Mouse (Mus musculus) forebrain, embryonic 14.5 days (tissue): ENCODE data around the gene Cast. TPM values are rescaled to one million over a fixed set of nuclear protein-coding genes. Genes with fewer than 3 reads are reported as not detected.

Source experiments
- ATAC-seq: fragments of 200-750 bp; cut with Nextera tagmentation; 2 replicates; pipeline ENCODE4 v1.8.0; 2017; ENCODE audit warnings: mild to moderate bottlenecking, moderate library complexity
- DNase-seq: peaks from one replicate; pipeline ENCODE4 v3.0.0-alpha.2; 2015; ENCODE audit warnings: low spot score
- H3K27ac ChIP-seq: fragments of 300-500 bp; sonication (generic); 2 replicates; pipeline ENCODE4 v1.5.1; 2014; ENCODE audit warnings: low read depth, mild to moderate bottlenecking, control low read depth, low read length, moderate library complexity
- H3K27me3 ChIP-seq: fragments of 300-500 bp; sonication (generic); replicated peaks from 2 replicates; pipeline ENCODE4 v1.6.1; 2014; ENCODE audit warnings: low read length, control low read depth, mixed read lengths; ENCODE audit not compliant: control insufficient read depth, insufficient read depth
- H3K36me3 ChIP-seq: fragments of 300-500 bp; sonication (generic); 2 replicates; pipeline ENCODE4 v1.6.1; 2014; ENCODE audit warnings: low read length, control low read depth; ENCODE audit not compliant: control insufficient read depth, insufficient read depth
- H3K4me1 ChIP-seq: fragments of 300-500 bp; sonication (generic); 2 replicates; pipeline ENCODE4 v1.6.1; 2014; ENCODE audit warnings: antibody characterized with exemption, low read length, control low read depth; ENCODE audit not compliant: control insufficient read depth, insufficient read depth
- H3K4me2 ChIP-seq: fragments of 300-500 bp; sonication (generic); 2 replicates; pipeline ENCODE4 v1.6.1; 2014; ENCODE audit warnings: mild to moderate bottlenecking, control low read depth, low read length
- H3K4me3 ChIP-seq: fragments of 300-500 bp; sonication (generic); 2 replicates; pipeline ENCODE4 v1.5.1; 2014; ENCODE audit warnings: low read depth, low read length, control low read depth
- H3K9ac ChIP-seq: fragments of 300-500 bp; sonication (generic); 2 replicates; pipeline ENCODE4 v1.6.1; 2014; ENCODE audit warnings: mild to moderate bottlenecking, low read length, control low read depth, moderate library complexity
- H3K9me3 ChIP-seq: fragments of 300-500 bp; sonication (generic); replicated peaks from 2 replicates; pipeline ENCODE4 v1.6.1; 2016; ENCODE audit warnings: low read length, control low read depth, mixed read lengths; ENCODE audit not compliant: control insufficient read depth
- WGBS: fragments of 180-500 bp; shearing (Covaris S2); extraction: QIAGEN DNeasy Blood & Tissue Kit; methylation state at CpG from one replicate; pipeline ENCODE4 v1.1.7; 2014; 5-methylcytosine and 5-hydroxymethylcytosine counted together
- polyA plus RNA-seq: library from polyadenylated mRNA; unstranded; fragments of >200 nt; fragmentation: Nextera tagmentation; extraction: Ambion mirVana; gene quantifications from 2 replicates; pipeline ENCODE4 v1.2.1, GENCODE M21; 2014

Gene Cast
- 5.3 and 5.9 TPM in 2 replicates for polyA plus RNA-seq

DNA sequence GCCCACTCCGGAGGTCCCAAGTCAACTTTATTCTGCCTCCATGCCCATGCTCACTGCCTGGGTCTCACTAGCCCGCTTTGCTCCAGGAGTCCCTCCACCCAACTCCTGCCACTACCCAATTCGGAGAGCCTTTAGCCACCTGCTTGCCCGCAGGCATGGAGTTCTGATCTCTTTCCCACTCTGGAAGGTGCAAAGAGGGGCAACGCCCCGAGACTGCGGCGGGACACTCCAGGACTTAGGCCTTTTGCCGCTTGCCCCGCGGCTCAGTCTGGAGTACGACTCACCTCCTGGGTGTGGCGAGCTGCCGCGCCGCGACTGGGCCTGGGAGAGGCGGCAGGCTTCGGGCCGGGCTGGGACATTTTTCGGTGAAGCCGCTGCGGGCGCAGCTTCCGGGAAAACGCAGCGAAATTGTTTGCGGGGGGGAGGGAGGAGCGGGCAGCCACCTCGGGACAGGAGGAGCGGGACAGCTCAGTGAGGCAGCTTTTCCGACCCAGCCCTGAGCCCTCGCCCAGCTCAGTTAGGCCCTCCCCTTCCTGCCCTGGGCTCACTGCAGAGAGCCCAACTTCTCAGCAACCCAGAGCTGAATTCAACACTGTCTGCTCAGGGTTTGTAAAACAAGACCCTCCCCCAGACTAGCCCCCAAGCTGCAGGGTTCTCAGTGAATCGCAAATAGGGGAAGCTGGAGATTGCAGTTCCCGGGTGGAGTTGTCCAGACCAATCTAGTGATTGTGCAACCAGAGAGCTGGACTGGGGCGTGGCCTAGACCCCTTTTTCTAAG, at the start of gene Cast:
TSS of gene Cast (minus strand) at position 659 of the 778 bp plus-strand sequence.
- DNase-seq (peak; percentile 39), ATAC-seq (peak; percentile 86)
- Histone ChIP-seq H3K9me3 (no peaks in the 10 kb centered on the region), H3K27me3 (0 out of 2 replicates have a peak, but pooled peaks cover 5% of the 10 kb centered on the region), H3K36me3 (no peaks in the 10 kb centered on the region), H3K4me1 (peaks cover 3% of the 10 kb centered on the region), H3K9ac (peak within 1 kb of the TSS; percentile 69), H3K4me3 (peak within 1 kb of the TSS; percentile 56), H3K4me2 (peak within 1 kb of the TSS; percentile 99), H3K27ac (no peak within 1 kb of the TSS)
- WGBS: 2% methylated on average over 34 of the region's 36 CpGs

DNA sequence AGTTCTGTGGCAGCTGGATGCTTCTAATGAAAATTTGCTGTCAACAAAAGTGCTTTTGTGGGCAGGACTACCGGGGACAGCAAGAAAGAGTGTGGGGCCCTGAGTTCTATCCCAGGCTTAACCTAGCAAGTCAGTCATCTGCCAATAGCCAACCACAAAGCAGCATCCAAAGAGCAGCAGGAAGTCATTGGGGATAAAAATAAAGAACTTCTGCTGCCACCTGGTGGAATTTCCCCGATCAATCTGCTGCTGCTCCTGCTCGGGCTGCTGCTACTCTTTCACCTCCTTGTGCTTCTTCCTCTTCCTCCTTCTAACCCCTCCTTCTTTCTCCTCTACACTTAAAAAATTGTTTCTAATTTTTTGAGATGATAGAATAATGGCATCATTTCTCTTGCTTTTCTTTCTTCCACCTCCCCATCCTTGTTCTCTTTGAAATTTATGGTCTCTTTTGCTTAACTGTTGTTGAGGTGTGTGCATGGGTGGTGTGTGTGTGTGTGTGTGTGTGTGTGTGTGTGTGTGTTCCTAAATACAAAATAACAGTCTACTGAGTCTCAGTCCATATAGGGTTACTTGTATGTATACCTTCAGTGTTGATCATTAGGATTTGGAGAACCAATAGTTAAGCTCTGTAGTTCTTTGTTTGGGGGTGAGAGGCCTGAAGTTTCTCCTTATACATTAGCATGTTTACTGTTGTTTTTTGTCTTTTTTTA, 45.9 kb upstream of the Cast start:
- Histone ChIP-seq H3K9ac (no peak overlapping the region), H3K9me3 (no peaks in the 10 kb centered on the region), H3K27ac (no peak overlapping the region), H3K27me3 (no peaks in the 10 kb centered on the region), H3K4me3 (no peak overlapping the region), H3K36me3 (no peaks in the 10 kb centered on the region), H3K4me1 (no peaks in the 10 kb centered on the region), H3K4me2 (no peak overlapping the region)
- DNase-seq: peak; percentile 81
- 12% methylated on average over 3 of the region's 3 CpGs for WGBS
- peak; percentile 87 for ATAC-seq

DNA sequence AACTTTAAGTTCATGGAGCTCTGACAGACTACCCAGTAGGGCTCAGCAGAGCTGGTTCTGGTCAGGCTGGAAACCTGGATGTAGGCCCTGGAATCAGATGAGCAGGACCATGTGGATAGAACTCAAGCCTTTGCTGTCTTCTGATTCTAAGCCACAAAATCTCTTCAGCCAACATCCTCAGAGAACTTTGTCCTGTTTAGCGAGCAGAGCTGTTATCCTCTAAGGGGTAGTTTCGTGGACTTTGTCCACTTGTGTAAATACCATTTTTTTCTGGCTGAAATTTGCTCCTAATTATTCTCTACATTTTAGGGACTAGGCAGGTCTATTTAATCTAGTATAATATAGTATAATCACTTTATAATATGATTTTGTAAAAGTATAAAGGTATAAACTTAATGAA, 42.2 kb upstream of the Cast start:
- 94% methylated on average over 2 of the region's 2 CpGs for WGBS
- H3K4me1 ChIP-seq: no peaks in the 10 kb centered on the region
- H3K4me2 ChIP-seq: no peak overlapping the region
- no peaks in the 10 kb centered on the region for H3K9me3 ChIP-seq
- DNase-seq: no peak
- no peaks in the 10 kb centered on the region for H3K36me3 ChIP-seq
- H3K27me3 ChIP-seq: no peaks in the 10 kb centered on the region
- H3K27ac ChIP-seq: no peak overlapping the region
- no peak for ATAC-seq
- no peak overlapping the region for H3K4me3 ChIP-seq
- no peak overlapping the region for H3K9ac ChIP-seq

DNA sequence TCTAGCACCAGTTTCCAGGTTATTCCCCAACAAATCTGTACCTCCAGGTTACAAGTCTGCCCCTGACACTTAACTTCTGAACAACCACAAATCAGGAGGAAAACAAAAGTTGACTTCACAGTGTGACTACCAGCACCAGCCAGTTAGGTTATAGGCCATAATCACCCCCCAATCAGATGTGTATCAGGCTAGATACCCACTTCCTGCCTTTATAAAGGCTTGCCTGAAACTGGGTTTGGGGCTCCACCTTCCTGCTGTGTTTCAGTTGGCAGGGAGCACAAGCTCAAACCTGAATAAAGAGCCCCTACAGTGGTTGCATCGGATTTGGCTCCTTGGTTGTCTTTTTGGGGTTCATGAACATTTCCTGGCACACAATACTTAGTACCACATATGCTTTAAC, 37.3 kb upstream of the Cast start:
- Histone ChIP-seq H3K9me3 (no peaks in the 10 kb centered on the region), H3K27ac (no peak overlapping the region), H3K36me3 (no peaks in the 10 kb centered on the region), H3K27me3 (no peaks in the 10 kb centered on the region), H3K4me1 (no peaks in the 10 kb centered on the region), H3K4me2 (no peak overlapping the region), H3K4me3 (no peak overlapping the region), H3K9ac (no peak overlapping the region)
- ATAC-seq: no peak
- no peak for DNase-seq
- 61% methylated on average over 1 of the region's 1 CpGs for WGBS

DNA sequence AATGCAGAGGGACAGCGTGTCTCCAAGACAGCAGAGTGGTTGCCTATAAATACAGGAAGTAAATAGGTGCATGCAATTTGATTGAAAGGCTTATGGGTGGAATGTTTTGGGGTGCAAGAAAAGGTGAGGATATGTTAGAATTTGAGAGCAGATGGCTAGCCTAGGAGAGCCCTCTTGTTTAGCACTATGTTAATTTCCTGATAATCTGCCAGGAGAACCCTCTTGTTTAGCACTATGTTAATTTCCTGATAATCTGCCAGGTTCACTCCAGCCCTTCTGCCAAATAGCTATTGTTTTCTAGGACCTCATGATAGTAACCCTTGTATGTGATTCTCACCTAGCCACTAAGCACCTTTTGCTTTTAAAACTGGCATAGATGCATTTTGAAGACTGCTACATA, 25.9 kb upstream of the Cast start:
- no peaks in the 10 kb centered on the region for H3K9me3 ChIP-seq
- ATAC-seq (peak; percentile 61; the same call in 1 of the 2 replicates), DNase-seq (peak; percentile 54)
- H3K4me2 ChIP-seq: no peak overlapping the region
- no peak overlapping the region for H3K27ac ChIP-seq
- no peaks in the 10 kb centered on the region for H3K4me1 ChIP-seq
- no peaks in the 10 kb centered on the region for H3K36me3 ChIP-seq
- H3K4me3 ChIP-seq: no peak overlapping the region
- whole genome bisulfite sequencing: 64% methylated on average over 1 of the region's 1 CpGs
- H3K27me3 ChIP-seq: no peaks in the 10 kb centered on the region
- no peak overlapping the region for H3K9ac ChIP-seq

DNA sequence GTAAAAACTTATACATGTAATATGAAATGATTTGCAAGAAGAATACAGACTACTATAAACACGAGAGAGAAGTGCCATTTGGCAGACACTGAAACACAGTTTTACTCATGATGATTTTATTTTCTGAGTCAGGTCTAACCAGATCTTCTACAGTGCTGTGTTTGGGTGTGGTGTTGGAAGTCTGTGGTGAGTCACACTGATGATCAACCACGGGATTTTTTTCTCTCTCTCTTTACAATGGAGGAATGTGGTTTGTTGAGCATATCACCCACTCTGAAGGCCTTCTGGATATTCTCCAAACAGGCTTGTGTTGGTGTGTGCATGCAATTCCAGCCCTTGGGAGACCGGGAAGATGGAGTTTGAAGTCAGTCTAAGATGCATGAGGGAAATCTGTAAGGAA, 13.5 kb upstream of the Cast start:
- no peak for DNase-seq
- H3K27me3 ChIP-seq: no peaks in the 10 kb centered on the region
- H3K4me1 ChIP-seq: no peaks in the 10 kb centered on the region
- H3K4me3 ChIP-seq: no peak overlapping the region
- 83% methylated on average over 3 of the region's 3 CpGs for WGBS
- H3K36me3 ChIP-seq: no peaks in the 10 kb centered on the region
- no peak overlapping the region for H3K4me2 ChIP-seq
- no peak overlapping the region for H3K27ac ChIP-seq
- no peak for ATAC-seq
- no peak overlapping the region for H3K9ac ChIP-seq
- H3K9me3 ChIP-seq: no peaks in the 10 kb centered on the region

DNA sequence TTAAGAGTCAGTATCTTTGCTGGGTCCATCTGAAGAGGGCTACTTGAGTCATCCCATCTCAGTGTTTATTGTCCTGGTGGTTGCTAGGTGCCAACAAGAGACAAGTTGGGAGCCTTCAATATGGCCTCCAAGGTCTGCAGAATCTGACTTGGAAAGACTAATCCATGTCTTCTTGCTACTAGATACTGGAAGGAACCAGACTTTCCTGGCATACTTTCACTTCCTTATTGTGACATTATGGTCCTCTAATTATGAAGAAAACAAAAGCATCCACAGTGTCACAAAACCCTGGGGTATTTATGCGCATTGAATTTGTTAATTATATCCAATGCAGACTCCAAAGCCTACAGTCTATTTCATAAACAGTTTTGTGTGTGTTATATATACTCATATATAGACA, 7.1 kb upstream of the Cast start:
- Histone ChIP-seq H3K4me1 (no peaks in the 10 kb centered on the region), H3K4me3 (no peak overlapping the region), H3K36me3 (no peaks in the 10 kb centered on the region), H3K9ac (no peak overlapping the region), H3K27me3 (no peaks in the 10 kb centered on the region), H3K9me3 (no peaks in the 10 kb centered on the region), H3K4me2 (no peak overlapping the region), H3K27ac (no peak overlapping the region)
- DNase-seq: no peak
- WGBS: 96% methylated on average over 1 of the region's 1 CpGs
- ATAC-seq: no peak

DNA sequence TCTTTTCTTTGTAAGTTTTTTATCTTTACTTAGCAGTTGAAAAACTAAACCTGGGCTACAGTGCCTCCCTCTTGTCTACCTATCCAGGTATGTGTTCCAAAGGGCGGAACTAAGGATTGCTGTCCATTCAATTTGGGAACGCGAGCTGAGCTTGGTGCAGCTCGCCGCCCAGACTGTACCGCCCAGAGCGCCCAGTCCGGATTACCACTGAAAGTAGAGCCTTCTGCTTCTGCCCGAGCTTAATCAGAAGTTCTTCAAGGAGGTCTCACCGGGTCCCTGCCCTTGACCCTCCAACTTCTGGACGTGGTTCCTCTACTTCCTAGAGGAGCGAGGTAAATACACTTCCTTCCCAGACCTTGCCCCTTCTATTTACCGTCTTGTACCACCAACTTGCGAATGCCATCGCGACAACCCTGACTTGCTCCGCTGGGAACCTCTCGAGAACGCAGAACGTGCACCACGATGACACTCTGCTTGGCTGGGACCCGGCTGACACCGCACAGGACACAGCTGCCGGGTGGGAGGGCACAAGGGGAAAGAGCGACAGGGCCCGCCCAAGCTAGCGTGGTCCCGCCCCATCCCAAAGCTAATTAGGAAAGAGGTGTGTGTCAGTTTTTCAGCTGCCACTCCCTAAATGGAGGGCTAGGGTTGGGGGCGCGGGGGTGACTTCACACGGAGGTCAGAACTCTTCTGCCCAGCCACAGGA, 1.0 kb downstream of the Cast start:
- no peak overlapping the region for H3K27ac ChIP-seq
- no peaks in the 10 kb centered on the region for H3K36me3 ChIP-seq
- peaks cover 3% of the 10 kb centered on the region for H3K4me1 ChIP-seq
- H3K9me3 ChIP-seq: no peaks in the 10 kb centered on the region
- H3K4me3 ChIP-seq: peak overlapping the region; percentile 56
- under 1% methylated on average over 31 of the region's 31 CpGs for WGBS
- H3K9ac ChIP-seq: peak overlapping the region; percentile 69
- 0 out of 2 replicates have a peak, but pooled peaks cover 5% of the 10 kb centered on the region for H3K27me3 ChIP-seq
- ATAC-seq (peak; percentile 85), DNase-seq (peak; percentile 41)
- peak overlapping the region; percentile 99 for H3K4me2 ChIP-seq
